Mouse (Mus musculus): ENCODE results near the gene Gpr137. TPM values are rescaled to one million over a fixed set of nuclear protein-coding genes. Genes with fewer than 3 reads are reported as not detected.
A peak's percentile ranks its signal among the peaks of the same experiment; 100 is the strongest.
"Not testable (repeated sequence)": the region's sequence is repeated elsewhere in the genome, so short reads cannot be mapped to it uniquely, and the experiment has no call there.

The Gpr137 gene
- polyA plus RNA-seq (2011; ENCODE audit: insufficient read depth, insufficient read length, low read depth, missing spikeins), result 9.0 and 12.8 TPM in 2 replicates

DNA sequence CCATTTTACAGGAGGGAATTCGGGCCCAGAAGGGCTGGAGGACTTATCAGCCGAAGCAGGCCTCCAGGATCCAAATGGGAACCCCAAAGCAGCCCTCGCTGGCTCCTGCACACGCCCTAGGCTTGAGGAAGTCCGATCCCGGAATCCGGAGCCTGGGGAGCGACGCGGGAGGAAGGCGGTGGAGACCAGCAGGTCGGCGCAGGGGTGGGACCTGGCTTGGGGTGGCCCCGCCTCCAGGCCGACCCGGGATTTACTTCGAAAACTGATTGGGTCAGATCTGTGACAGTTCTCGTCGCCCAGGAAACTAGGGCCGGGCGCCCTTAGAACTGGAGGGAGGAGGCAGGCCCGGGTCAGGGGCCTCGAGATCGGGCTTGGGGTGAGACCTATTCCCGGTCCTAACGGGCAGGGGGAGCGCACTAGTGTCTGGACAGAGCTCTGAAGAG lies at the start of gene Gpr137:
TSS of gene Gpr137 (minus strand) at position 232 of the 443 bp plus-strand sequence.
- no peaks in the 10 kb centered on the region for H3K36me3 ChIP-seq (ENCODE audit: control insufficient read depth, insufficient read depth, low read length, poor library complexity, severe bottlenecking)
- TF ChIP-seq POLR2A (IDR thresholded peaks at IDR 0.05; ENCODE audit: insufficient read depth, low read length), result peak; percentile 66
- no peak for TF ChIP-seq CTCF (IDR thresholded peaks at IDR 0.05; ENCODE audit: low read depth, low read length)
- no peak for TF ChIP-seq EP300 (IDR thresholded peaks at IDR 0.05; ENCODE audit: insufficient read depth, low read depth, low read length)
- H3K4me3 ChIP-seq (ENCODE audit: low read depth, low read length), result peak within 1 kb of the TSS; percentile 96
- H3K9me3 ChIP-seq (replicated peaks; ENCODE audit: control insufficient read depth, insufficient read depth, low read length, poor library complexity, severe bottlenecking), result no peaks in the 10 kb centered on the region
- peak within 1 kb of the TSS; percentile 60 for H3K27ac ChIP-seq (ENCODE audit: insufficient read depth, low read length)
- H3K27me3 ChIP-seq (ENCODE audit: control insufficient read depth, insufficient read depth, low read length, poor library complexity, severe bottlenecking), result no peaks in the 10 kb centered on the region
- H3K4me1 ChIP-seq (ENCODE audit: control insufficient read depth, insufficient read depth, low read length), result no peaks in the 10 kb centered on the region
- H3K9ac ChIP-seq (ENCODE audit: low read depth, poor library complexity, severe bottlenecking), result peak within 1 kb of the TSS; percentile 86

DNA sequence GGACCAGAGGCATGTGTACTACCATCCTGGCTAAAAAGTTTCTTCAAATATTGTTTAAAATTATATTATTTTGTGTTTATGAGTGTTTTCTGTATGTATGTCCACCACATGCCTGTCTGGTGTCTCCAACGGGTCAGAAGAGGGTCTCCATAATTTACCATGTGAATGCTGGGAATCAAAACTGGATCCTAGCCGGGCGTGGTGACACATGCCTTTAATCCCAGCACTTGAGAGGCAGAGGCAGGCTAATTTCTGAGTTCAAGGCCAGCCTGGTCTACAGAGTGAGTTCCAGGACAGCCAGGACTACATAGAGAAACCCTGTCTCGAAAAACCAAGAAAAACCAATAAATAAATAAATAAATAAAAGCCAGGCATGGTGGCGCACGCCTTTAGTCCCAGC lies 48.9 kb upstream of the Gpr137 start:
- not testable (repeated sequence) for H3K36me3 ChIP-seq (ENCODE audit: control insufficient read depth, insufficient read depth, low read length, poor library complexity, severe bottlenecking); H3K9me3 ChIP-seq (replicated peaks; ENCODE audit: control insufficient read depth, insufficient read depth, low read length, poor library complexity, severe bottlenecking); H3K27ac ChIP-seq (ENCODE audit: insufficient read depth, low read length); H3K4me3 ChIP-seq (ENCODE audit: low read depth, low read length); H3K9ac ChIP-seq (ENCODE audit: low read depth, poor library complexity, severe bottlenecking); H3K4me1 ChIP-seq (ENCODE audit: control insufficient read depth, insufficient read depth, low read length); H3K27me3 ChIP-seq (ENCODE audit: control insufficient read depth, insufficient read depth, low read length, poor library complexity, severe bottlenecking)

DNA sequence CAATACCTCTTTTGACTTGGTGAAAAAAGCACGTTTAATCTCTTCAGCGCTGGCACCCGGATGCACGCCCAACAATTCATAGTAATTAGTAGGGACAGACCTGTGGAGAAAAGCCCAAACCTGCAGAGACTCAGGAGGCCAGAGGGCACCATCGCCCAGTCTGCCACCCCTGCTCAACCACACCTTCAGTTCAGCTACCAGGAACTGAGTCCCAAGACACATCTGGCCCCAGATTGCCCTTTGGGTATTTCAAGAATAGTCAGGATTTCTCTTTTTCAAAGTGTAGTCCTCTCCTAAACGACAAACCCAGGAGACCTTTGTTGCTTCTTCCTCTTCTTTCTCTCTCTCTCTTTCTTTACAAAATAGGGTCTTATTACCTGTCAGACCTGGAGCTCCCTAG lies 48.4 kb upstream of the Gpr137 start:
- Histone ChIP-seq H3K27me3 (ENCODE audit: control insufficient read depth, insufficient read depth, low read length, poor library complexity, severe bottlenecking) (no peaks in the 10 kb centered on the region), H3K4me1 (ENCODE audit: control insufficient read depth, insufficient read depth, low read length) (no peaks in the 10 kb centered on the region), H3K4me3 (ENCODE audit: low read depth, low read length) (no peak overlapping the region), H3K36me3 (ENCODE audit: control insufficient read depth, insufficient read depth, low read length, poor library complexity, severe bottlenecking) (no peaks in the 10 kb centered on the region), H3K9ac (ENCODE audit: low read depth, poor library complexity, severe bottlenecking) (no peak overlapping the region), H3K27ac (ENCODE audit: insufficient read depth, low read length) (no peak overlapping the region), H3K9me3 (replicated peaks; ENCODE audit: control insufficient read depth, insufficient read depth, low read length, poor library complexity, severe bottlenecking) (no peaks in the 10 kb centered on the region)
- no peak for TF ChIP-seq CTCF (IDR thresholded peaks at IDR 0.05; ENCODE audit: low read depth, low read length)
- no peak for TF ChIP-seq POLR2A (IDR thresholded peaks at IDR 0.05; ENCODE audit: insufficient read depth, low read length)
- no peak for TF ChIP-seq EP300 (IDR thresholded peaks at IDR 0.05; ENCODE audit: insufficient read depth, low read depth, low read length)

DNA sequence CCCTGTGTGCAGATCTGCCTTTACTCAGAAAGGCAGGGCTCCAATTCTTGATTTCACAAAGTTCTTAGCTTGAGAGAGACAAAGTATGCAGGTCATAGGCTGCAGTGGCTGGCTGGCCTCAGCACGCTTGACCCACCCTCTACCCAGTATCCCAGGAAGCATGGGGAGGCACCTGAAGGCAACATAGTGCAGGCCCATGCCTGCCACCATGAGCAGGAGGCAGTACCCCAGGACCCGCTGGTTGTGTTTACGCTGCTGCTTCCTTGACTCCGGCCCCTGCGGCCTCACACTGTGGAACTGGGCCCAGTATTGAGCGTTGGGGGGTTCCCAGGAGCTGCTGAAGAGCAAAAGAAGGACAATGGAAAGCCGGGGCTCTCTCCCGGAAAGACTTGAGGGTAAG lies 47.0 kb upstream of the Gpr137 start:
- Histone ChIP-seq H3K4me1 (ENCODE audit: control insufficient read depth, insufficient read depth, low read length) (no peaks in the 10 kb centered on the region), H3K36me3 (ENCODE audit: control insufficient read depth, insufficient read depth, low read length, poor library complexity, severe bottlenecking) (0 out of 2 replicates have a peak, but pooled peaks cover 3% of the 10 kb centered on the region), H3K9ac (ENCODE audit: low read depth, poor library complexity, severe bottlenecking) (no peak overlapping the region), H3K9me3 (replicated peaks; ENCODE audit: control insufficient read depth, insufficient read depth, low read length, poor library complexity, severe bottlenecking) (no peaks in the 10 kb centered on the region), H3K27me3 (ENCODE audit: control insufficient read depth, insufficient read depth, low read length, poor library complexity, severe bottlenecking) (no peaks in the 10 kb centered on the region), H3K27ac (ENCODE audit: insufficient read depth, low read length) (no peak overlapping the region), H3K4me3 (ENCODE audit: low read depth, low read length) (no peak overlapping the region)
- TF ChIP-seq POLR2A (IDR thresholded peaks at IDR 0.05; ENCODE audit: insufficient read depth, low read length) (no peak), CTCF (IDR thresholded peaks at IDR 0.05; ENCODE audit: low read depth, low read length) (no peak), EP300 (IDR thresholded peaks at IDR 0.05; ENCODE audit: insufficient read depth, low read depth, low read length) (no peak)

DNA sequence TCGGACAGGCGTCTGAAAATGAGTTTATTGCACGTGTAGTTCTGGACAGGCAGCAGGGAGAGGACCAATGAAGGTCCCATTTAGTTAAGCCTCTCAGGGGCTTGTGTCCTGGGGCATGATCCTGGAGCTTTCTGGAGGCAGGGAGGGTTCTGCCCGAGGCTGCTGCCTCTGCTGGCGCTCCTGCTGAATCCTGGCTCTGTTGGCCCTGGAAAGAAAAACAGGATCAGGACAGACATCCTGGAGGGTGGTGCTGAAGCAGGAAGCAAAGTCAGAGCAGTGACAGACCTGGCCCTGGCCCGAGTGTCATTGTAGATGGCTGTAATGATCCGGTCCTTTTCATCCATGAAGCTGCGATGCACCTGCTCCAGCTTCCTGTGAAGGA lies 45.6 kb upstream of the Gpr137 start:
- TF ChIP-seq EP300 (IDR thresholded peaks at IDR 0.05; ENCODE audit: insufficient read depth, low read depth, low read length), result no peak
- no peak for TF ChIP-seq CTCF (IDR thresholded peaks at IDR 0.05; ENCODE audit: low read depth, low read length)
- TF ChIP-seq POLR2A (IDR thresholded peaks at IDR 0.05; ENCODE audit: insufficient read depth, low read length), result no peak
- peak overlapping the region; percentile 91 for H3K9ac ChIP-seq (ENCODE audit: low read depth, poor library complexity, severe bottlenecking)
- H3K27me3 ChIP-seq (ENCODE audit: control insufficient read depth, insufficient read depth, low read length, poor library complexity, severe bottlenecking), result no peaks in the 10 kb centered on the region
- H3K4me3 ChIP-seq (ENCODE audit: low read depth, low read length), result peak overlapping the region; percentile 74
- 0 out of 2 replicates have a peak, but pooled peaks cover 3% of the 10 kb centered on the region for H3K36me3 ChIP-seq (ENCODE audit: control insufficient read depth, insufficient read depth, low read length, poor library complexity, severe bottlenecking)
- no peaks in the 10 kb centered on the region for H3K4me1 ChIP-seq (ENCODE audit: control insufficient read depth, insufficient read depth, low read length)
- H3K9me3 ChIP-seq (replicated peaks; ENCODE audit: control insufficient read depth, insufficient read depth, low read length, poor library complexity, severe bottlenecking), result no peaks in the 10 kb centered on the region
- H3K27ac ChIP-seq (ENCODE audit: insufficient read depth, low read length), result no peak overlapping the region

DNA sequence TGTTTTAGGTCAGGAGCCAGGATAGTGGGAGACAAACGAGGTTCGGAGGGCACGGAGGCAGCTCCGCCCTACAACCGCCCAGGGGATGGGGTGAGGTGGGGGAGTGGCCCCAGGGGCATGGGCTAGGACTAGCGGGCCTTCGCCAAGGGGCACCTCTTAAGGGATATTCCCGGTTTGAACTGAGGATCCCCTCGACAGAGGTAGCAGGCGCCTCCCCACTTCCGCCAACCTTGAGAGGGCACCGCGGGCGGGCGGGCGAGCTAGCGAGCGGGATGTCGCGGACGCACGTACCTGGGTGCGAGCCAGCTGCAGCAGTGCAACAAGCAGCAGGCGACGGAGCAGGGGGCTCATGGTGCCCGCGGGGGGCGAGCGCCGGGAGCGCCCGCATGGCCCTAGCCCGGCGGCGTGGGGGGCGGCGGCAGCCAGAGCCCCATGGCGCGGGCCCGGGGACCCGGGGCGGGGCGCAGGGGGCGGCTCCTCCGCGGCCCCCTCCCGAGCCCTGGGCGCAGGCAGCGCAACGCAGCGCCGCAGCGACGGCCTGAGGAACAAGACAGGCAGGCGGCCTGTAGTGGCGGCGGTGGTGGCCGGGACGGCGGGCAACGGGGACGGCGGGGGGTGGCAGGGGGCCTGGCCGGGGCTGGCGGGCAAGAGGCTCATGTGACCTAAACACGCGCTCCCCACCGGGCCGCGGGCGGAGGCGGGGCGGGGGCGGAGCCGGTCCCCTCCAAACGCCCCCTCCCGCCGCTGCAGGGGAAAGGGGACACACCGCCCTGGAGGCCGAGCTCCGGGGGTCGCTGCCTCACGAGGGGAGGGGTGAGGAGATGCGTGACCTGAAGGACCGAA lies 45.0 kb upstream of the Gpr137 start, which contains the start of gene Vegfb:
TSS of gene Vegfb (minus strand) at position 591 of the 843 bp plus-strand sequence.
- no peaks in the 10 kb centered on the region for H3K4me1 ChIP-seq (ENCODE audit: control insufficient read depth, insufficient read depth, low read length)
- H3K9me3 ChIP-seq (replicated peaks; ENCODE audit: control insufficient read depth, insufficient read depth, low read length, poor library complexity, severe bottlenecking), result no peaks in the 10 kb centered on the region
- peak within 1 kb of the TSS; percentile 74 for H3K4me3 ChIP-seq (ENCODE audit: low read depth, low read length)
- TF ChIP-seq POLR2A (IDR thresholded peaks at IDR 0.05; ENCODE audit: insufficient read depth, low read length), result no peak
- no peak for TF ChIP-seq EP300 (IDR thresholded peaks at IDR 0.05; ENCODE audit: insufficient read depth, low read depth, low read length)
- TF ChIP-seq CTCF (IDR thresholded peaks at IDR 0.05; ENCODE audit: low read depth, low read length), result no peak
- no peak within 1 kb of the TSS for H3K27ac ChIP-seq (ENCODE audit: insufficient read depth, low read length)
- H3K36me3 ChIP-seq (ENCODE audit: control insufficient read depth, insufficient read depth, low read length, poor library complexity, severe bottlenecking), result peaks cover 9% of the 10 kb centered on the region; the same call in 1 of the 2 replicates
- peak within 1 kb of the TSS; percentile 91 for H3K9ac ChIP-seq (ENCODE audit: low read depth, poor library complexity, severe bottlenecking)
- H3K27me3 ChIP-seq (ENCODE audit: control insufficient read depth, insufficient read depth, low read length, poor library complexity, severe bottlenecking), result no peaks in the 10 kb centered on the region
